Mouse (Mus musculus) CD4-positive, CD25-positive, alpha-beta regulatory T cell (primary cell): ENCODE measurements around the gene Ggt7. TPM values are rescaled to one million over a fixed set of nuclear protein-coding genes. Genes with fewer than 3 reads are reported as not detected.

Source experiments
- polyA plus RNA-seq: library from polyadenylated mRNA; unstranded; fragments of 100-300 nt; shearing (Covaris generic); gene quantifications from one replicate; pipeline ENCODE4 v1.2.1, GENCODE M21; 2017

Ggt7 gene
- 13.0 TPM for polyA plus RNA-seq

GRCm38 (mm10) chr2:155517455-155518423 lies at the start of gene Ggt7, which contains the start of gene Acss2:
Gene Ggt7, minus strand, starts transcription at chr2:155518237.
Gene Acss2, plus strand, starts transcription at chr2:155517948.

GRCm38 (mm10) chr2:155473570-155474088 lies 44.4 kb downstream of the Ggt7 start, which contains the start of gene Ncoa6:
Gene Ncoa6, minus strand, starts transcription at chr2:155473894.

Other genes starting within 250 kb of the Ggt7 start
- gene Map1lc3a, start 241.9 kb downstream of the Ggt7 start, polyA plus RNA-seq, result 11.1 TPM
- 47.1 TPM for gene Pigu, start 160.8 kb downstream of the Ggt7 start, polyA plus RNA-seq
- 3.5 TPM for gene Trp53inp2, start 137.2 kb downstream of the Ggt7 start, polyA plus RNA-seq
- gene Ncoa6, start 44.3 kb downstream of the Ggt7 start, polyA plus RNA-seq, result 31.9 TPM
- gene Acss2, start 289 bp downstream of the Ggt7 start, polyA plus RNA-seq, result 68.4 TPM
- 11.5 TPM for gene Gss, start 74.6 kb upstream of the Ggt7 start, polyA plus RNA-seq
- gene Myh7b, start 93.0 kb upstream of the Ggt7 start, polyA plus RNA-seq, result 0.32 TPM
- gene Trpc4ap, start 174.1 kb upstream of the Ggt7 start, polyA plus RNA-seq, result 388 TPM
- 82.9 TPM for gene Edem2, start 211.2 kb upstream of the Ggt7 start, polyA plus RNA-seq
- not detected for gene Gm17581, start 217.6 kb upstream of the Ggt7 start, polyA plus RNA-seq
- gene Procr, start 232.9 kb upstream of the Ggt7 start, polyA plus RNA-seq, result not detected